Mouse (Mus musculus) midbrain, embryonic 16.5 days (tissue): ENCODE results near the gene Ramp2. TPM values are rescaled to one million over a fixed set of nuclear protein-coding genes. Genes with fewer than 3 reads are reported as not detected.

ENCODE experiments used
- ATAC-seq: fragments of 200-750 bp; cut with Nextera tagmentation; 2 replicates; pipeline ENCODE4 v1.8.0; 2017; ENCODE audit warnings: moderate TSS enrichment
- H3K27ac ChIP-seq: fragments of 300-500 bp; sonication (generic); 2 replicates; pipeline ENCODE4 v1.5.1; 2014; ENCODE audit warnings: mild to moderate bottlenecking, low read length, mixed read lengths
- H3K27me3 ChIP-seq: fragments of 300-500 bp; sonication (generic); 2 replicates; pipeline ENCODE4 v1.6.1; 2014; ENCODE audit warnings: low read depth, low read length, mixed read lengths; ENCODE audit not compliant: control insufficient read depth, insufficient read depth
- H3K36me3 ChIP-seq: fragments of 300-500 bp; sonication (generic); 2 replicates; pipeline ENCODE4 v1.6.1; 2014; ENCODE audit warnings: mild to moderate bottlenecking, low read length, moderate library complexity, mixed read lengths; ENCODE audit not compliant: control insufficient read depth, insufficient read depth
- H3K4me1 ChIP-seq: fragments of 300-500 bp; sonication (generic); 2 replicates; pipeline ENCODE4 v1.6.1; 2014; ENCODE audit warnings: mild to moderate bottlenecking, low read length, mixed read lengths; ENCODE audit not compliant: control insufficient read depth, insufficient read depth
- H3K4me2 ChIP-seq: fragments of 300-500 bp; sonication (generic); 2 replicates; pipeline ENCODE4 v1.6.1; 2014; ENCODE audit warnings: mild to moderate bottlenecking, low read length, mixed read lengths
- H3K4me3 ChIP-seq: fragments of 300-500 bp; sonication (generic); 2 replicates; pipeline ENCODE4 v1.5.1; 2014; ENCODE audit warnings: low read depth, mild to moderate bottlenecking, low read length, moderate library complexity, mixed read lengths
- H3K9ac ChIP-seq: fragments of 300-500 bp; sonication (generic); 2 replicates; pipeline ENCODE4 v1.6.1; 2014; ENCODE audit warnings: low read depth, low read length, mixed read lengths
- H3K9me3 ChIP-seq: fragments of 300-500 bp; sonication (generic); replicated peaks from 2 replicates; pipeline ENCODE4 v1.6.1; 2014; ENCODE audit warnings: mild to moderate bottlenecking, low read length, mixed read lengths; ENCODE audit not compliant: control insufficient read depth, poor library complexity, severe bottlenecking
- WGBS: fragments of 180-500 bp; shearing (Covaris S2); extraction: QIAGEN DNeasy Blood & Tissue Kit; methylation state at CpG from one replicate; pipeline ENCODE4 v1.1.7; 2014; 5-methylcytosine and 5-hydroxymethylcytosine counted together
- polyA plus RNA-seq: library from polyadenylated mRNA; unstranded; fragments of >200 nt; fragmentation: Nextera tagmentation; extraction: Ambion mirVana; gene quantifications from 2 replicates; pipeline ENCODE4 v1.2.1, GENCODE M21; 2015

The Ramp2 gene
- polyA plus RNA-seq, 1 experiment from 2014 or later = 79.5 TPM

- ATAC-seq = no peak
- Histone ChIP-seq H3K27ac (no peak overlapping the region), H3K4me2 (no peak overlapping the region), H3K36me3 (no peaks in the 10 kb centered on the region), H3K27me3 (peaks cover 22% of the 10 kb centered on the region), H3K4me3 (no peak overlapping the region), H3K9me3 (no peaks in the 10 kb centered on the region), H3K9ac (no peak overlapping the region), H3K4me1 (peaks cover 14% of the 10 kb centered on the region)
- WGBS = 38% methylated on average over 14 of the region's 14 CpGs
Measured at GRCm38 (mm10) chr11:101248258-101248994, 2.6 kb downstream of the Ramp2 start.

DNA sequence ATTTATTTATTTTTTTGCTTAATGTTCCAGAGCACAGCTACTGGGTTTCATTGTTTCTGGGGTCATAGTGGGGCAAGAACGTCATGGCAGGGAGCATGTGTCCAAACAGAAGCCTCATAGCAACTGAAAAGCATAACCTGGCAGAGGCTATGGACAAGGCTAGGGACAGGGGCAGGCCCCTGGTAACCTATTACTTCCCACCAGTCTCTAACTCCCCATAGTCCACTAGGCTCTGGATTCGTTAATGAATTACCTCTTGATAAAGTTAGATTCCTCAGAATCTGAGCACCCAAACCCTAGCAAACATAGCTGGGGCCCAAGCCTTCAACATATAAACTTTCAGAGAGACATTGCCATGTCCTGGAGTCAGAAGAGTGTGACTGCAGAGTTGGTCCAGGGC is 5.2 kb downstream of the Ramp2 start:
- H3K4me2 ChIP-seq = no peak overlapping the region
- H3K36me3 ChIP-seq = no peaks in the 10 kb centered on the region
- peaks cover 16% of the 10 kb centered on the region for H3K27me3 ChIP-seq
- H3K27ac ChIP-seq = no peak overlapping the region
- no peak for ATAC-seq
- H3K9me3 ChIP-seq = no peaks in the 10 kb centered on the region
- H3K9ac ChIP-seq = no peak overlapping the region
- H3K4me1 ChIP-seq = peaks cover 19% of the 10 kb centered on the region
- WGBS = 79% methylated on average over 2 of the region's 2 CpGs
- H3K4me3 ChIP-seq = no peak overlapping the region

- Histone ChIP-seq H3K36me3 (no peaks in the 10 kb centered on the region), H3K4me3 (peak overlapping the region; percentile 70), H3K9ac (peak overlapping the region; percentile 94), H3K4me1 (peaks cover 17% of the 10 kb centered on the region), H3K4me2 (peak overlapping the region; percentile 99), H3K27ac (peak overlapping the region; percentile 91), H3K9me3 (no peaks in the 10 kb centered on the region), H3K27me3 (peaks cover 4% of the 10 kb centered on the region)
- no peak for ATAC-seq
- 10% methylated on average over 7 of the region's 7 CpGs for WGBS
Measured at GRCm38 (mm10) chr11:101252941-101253340, 7.1 kb downstream of the Ramp2 start.

- peak; percentile 91 for ATAC-seq
- peaks cover 17% of the 10 kb centered on the region for H3K4me1 ChIP-seq
- peak within 1 kb of the TSS; percentile 94 for H3K9ac ChIP-seq
- 0 out of 2 replicates have a peak, but pooled peaks cover 2% of the 10 kb centered on the region for H3K27me3 ChIP-seq
- WGBS = 2% methylated on average over 39 of the region's 40 CpGs
- peak within 1 kb of the TSS; percentile 99 for H3K4me2 ChIP-seq
- no peaks in the 10 kb centered on the region for H3K36me3 ChIP-seq
- H3K4me3 ChIP-seq = peak within 1 kb of the TSS; percentile 70
- no peaks in the 10 kb centered on the region for H3K9me3 ChIP-seq
- H3K27ac ChIP-seq = peak within 1 kb of the TSS; percentile 91
Measured at GRCm38 (mm10) chr11:101253613-101254389, 8.0 kb downstream of the Ramp2 start, which contains the start of gene Vps25. Gene Vps25, plus strand, starts transcription at chr11:101253707.

DNA sequence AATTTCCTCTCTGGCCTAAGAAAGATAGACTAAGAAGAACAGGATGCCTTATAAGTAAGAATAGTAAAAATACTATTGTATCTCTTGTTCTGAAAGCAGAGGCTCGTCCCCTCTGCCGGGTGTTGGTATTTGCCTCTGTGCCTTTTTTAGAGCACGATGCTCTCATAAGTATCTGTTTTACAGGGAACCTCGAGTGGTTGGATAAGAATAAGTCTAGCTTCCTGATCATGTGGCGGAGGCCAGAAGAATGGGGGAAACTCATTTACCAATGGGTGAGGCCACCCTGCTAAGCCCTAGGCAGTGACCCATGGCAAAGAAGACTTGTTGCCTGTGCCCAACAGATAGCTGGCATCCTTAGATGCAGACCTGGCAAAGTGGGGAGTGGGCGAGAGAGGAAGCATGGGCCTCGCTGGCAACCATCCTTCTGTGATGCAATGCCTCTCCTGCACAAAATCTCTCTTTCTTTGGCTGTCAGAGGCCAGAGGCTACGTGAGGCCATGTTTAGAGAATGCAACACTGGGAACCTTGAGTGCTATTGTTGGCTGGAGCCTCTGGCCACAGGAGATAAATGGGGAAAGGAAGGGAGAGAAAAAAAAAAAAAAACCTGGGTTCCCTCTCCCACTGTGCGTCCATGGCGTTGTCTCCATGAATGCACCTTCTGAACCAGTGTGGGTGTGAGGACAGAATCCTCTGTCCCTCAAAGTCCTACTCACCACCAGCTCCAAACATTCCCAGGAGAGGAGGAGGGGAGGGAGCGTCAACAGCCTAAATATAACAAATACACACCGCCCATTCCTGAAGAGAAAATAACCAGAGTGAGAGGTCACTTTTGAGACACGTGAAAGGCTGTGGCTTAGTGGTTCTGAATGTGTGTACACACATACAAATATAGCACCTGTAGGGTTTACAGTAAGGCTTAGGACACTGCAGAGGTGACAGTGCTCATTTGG is 10.3 kb downstream of the Ramp2 start:
- Histone ChIP-seq H3K27ac (no peak overlapping the region), H3K4me1 (peaks cover 28% of the 10 kb centered on the region), H3K4me3 (no peak overlapping the region), H3K4me2 (no peak overlapping the region), H3K36me3 (0 out of 2 replicates have a peak, but pooled peaks cover 3% of the 10 kb centered on the region), H3K27me3 (peaks cover 3% of the 10 kb centered on the region; the same call in 1 of the 2 replicates), H3K9me3 (no peaks in the 10 kb centered on the region), H3K9ac (no peak overlapping the region)
- WGBS = 92% methylated on average over 13 of the region's 13 CpGs
- ATAC-seq = no peak

DNA sequence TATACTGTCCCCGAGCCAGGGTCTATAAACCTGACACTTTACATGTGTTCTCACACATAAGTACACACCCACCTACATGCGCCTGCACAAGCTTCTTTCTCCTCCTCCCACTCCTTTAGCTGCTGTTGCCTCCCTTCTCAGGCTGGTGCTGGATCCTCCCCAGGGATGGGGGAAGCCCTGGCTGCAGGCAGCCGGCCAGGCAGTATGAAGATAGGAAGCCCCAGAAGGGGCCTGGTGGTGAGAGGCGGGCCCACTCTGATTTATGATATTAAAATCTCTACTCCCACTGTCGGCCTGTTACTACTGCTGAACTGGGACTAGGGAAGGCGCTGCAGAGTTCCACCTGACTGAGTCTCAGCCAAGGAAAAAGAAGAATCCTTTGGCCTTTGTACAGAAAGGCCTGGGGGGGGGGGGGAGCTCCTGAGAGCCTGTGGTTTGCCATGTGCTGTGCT is 13.5 kb downstream of the Ramp2 start:
- Histone ChIP-seq H3K4me3 (no peak overlapping the region), H3K36me3 (0 out of 2 replicates have a peak, but pooled peaks cover 3% of the 10 kb centered on the region), H3K4me2 (no peak overlapping the region), H3K27ac (no peak overlapping the region), H3K9me3 (no peaks in the 10 kb centered on the region), H3K9ac (0 out of 2 replicates have a peak overlapping the region, but pooled peaks have one; percentile 11), H3K4me1 (peaks cover 15% of the 10 kb centered on the region), H3K27me3 (peaks cover 25% of the 10 kb centered on the region)
- no peak for ATAC-seq
- WGBS = 44% methylated on average over 6 of the region's 6 CpGs

DNA sequence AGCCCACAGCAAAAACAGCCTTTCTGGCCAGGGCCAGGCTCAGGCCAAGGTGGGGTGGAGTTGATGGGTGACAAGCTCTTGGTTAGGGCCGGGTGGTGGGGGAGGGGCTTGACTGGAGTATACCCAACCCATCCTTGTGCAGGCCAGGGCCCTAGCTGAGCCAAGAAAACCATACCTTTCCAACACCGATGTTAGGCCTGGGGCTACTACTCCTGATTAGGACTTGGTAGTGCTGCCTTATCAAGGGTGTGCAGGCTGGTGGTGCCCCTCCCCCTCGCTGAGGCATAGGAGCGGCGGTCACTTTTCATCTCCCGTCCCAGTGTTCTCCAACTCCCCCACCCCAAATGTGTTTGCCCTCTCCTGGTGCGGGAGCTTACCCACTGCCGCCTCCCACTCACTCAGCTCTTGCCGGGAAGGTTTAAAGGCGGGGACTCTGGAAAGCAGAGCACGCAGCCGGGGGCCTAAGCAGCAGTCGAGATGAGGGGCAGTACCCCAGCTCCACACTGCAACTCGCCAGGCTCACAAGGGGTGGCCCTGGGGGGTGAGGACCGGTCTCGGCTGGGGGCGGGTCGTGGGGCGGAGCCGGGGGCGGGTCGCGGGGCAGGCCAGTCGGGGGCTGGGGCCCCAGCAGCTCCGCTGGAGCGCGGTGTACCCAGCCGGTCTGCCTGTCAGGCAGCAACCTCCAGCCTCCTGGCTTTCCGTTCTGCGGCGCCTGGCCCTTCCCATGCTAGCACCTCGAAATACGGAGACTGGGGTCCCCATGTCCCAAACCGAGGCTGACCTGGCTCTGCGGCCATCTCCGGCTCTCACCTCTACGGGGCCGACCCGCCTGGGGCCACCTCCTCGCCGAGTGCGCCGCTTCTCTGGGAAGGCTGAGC is 14.4 kb downstream of the Ramp2 start, which contains the start of gene Wnk4:
Wnk4 (plus strand) TSS at position 620 of the 878 bp plus-strand sequence.
- Histone ChIP-seq H3K9me3 (no peaks in the 10 kb centered on the region), H3K36me3 (0 out of 2 replicates have a peak, but pooled peaks cover 3% of the 10 kb centered on the region), H3K4me3 (peak within 1 kb of the TSS; percentile 42), H3K4me1 (peaks cover 17% of the 10 kb centered on the region), H3K27ac (no peak within 1 kb of the TSS), H3K27me3 (peaks cover 32% of the 10 kb centered on the region), H3K9ac (peak within 1 kb of the TSS; percentile 62), H3K4me2 (peak within 1 kb of the TSS; percentile 85)
- 1% methylated on average over 43 of the region's 43 CpGs for WGBS
- ATAC-seq = peak; percentile 69
